In the genomic region with DNA sequence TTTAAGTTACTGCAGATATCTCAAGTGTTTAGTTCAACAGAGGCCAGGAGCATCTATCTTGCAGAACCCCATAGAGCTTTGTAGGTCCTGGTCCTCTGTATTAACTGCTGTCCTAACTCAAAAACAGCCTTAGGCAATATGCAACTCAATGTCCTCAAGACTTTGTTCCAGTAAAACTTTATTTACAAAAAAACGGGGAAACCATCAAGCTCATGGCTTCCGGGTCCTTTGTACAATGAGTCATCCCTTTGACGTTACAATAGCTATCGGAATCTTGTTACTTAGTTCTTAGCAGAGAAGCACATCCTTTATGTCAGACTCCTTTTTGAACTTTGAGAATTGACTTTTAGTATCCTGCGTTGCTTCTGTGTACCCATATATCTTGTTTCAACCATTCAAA, we compare ENCODE assay signal across 17 mouse cellular contexts.
DNase-seq lines count a peak whose midpoint lies in the region; ATAC-seq and TF ChIP-seq lines count a peak whose summit lies in the region.
"Had no signal": no experiment of that assay in that cellular context is flagged by ENCODE, and none has a peak within 500 bp of the region (broad histone marks: within the 10 kb centered on the region; RNA-seq: fewer than 3 reads in every experiment).

No protein-coding gene starts in this region.

- no peak overlapping the region for H3K4me3 ChIP-seq in hindbrain, embryonic 13.5 days
- no peak overlapping the region for H3K4me3 ChIP-seq in hindbrain, embryonic 16.5 days (ENCODE audit: low read length)
- no peak overlapping the region for H3K4me3 ChIP-seq in lung, embryonic 15.5 days
- no peak overlapping the region for H3K4me3 ChIP-seq in limb, embryonic 13.5 days
- H3K4me3 ChIP-seq in stomach, postnatal 0 days (ENCODE audit: low read depth, low read length): no peak overlapping the region
- H3K4me3 ChIP-seq: left cerebral cortex, adult 2 months had no signal

- no peak for TF ChIP-seq EP300 in stomach, postnatal 0 days (optimal IDR thresholded peaks at IDR 0.05)

- H3K27me3 ChIP-seq in hindbrain, embryonic 13.5 days: no peaks in the 10 kb centered on the region
- no peaks in the 10 kb centered on the region for H3K27me3 ChIP-seq in hindbrain, embryonic 16.5 days (replicated peaks; ENCODE audit: control insufficient read depth, insufficient read depth, low read length)
- no peaks in the 10 kb centered on the region for H3K27me3 ChIP-seq in lung, embryonic 15.5 days
- H3K27me3 ChIP-seq in limb, embryonic 13.5 days: no peaks in the 10 kb centered on the region
- H3K27me3 ChIP-seq in stomach, postnatal 0 days (ENCODE audit: control insufficient read depth, insufficient read depth, low read length): no peaks in the 10 kb centered on the region

- H3K9me3 ChIP-seq in hindbrain, embryonic 13.5 days: no peaks in the 10 kb centered on the region
- H3K9me3 ChIP-seq in hindbrain, embryonic 16.5 days (ENCODE audit: control insufficient read depth, low read length): no peaks in the 10 kb centered on the region
- no peaks in the 10 kb centered on the region for H3K9me3 ChIP-seq in lung, embryonic 15.5 days
- H3K9me3 ChIP-seq in limb, embryonic 13.5 days: no peaks in the 10 kb centered on the region
- no peaks in the 10 kb centered on the region for H3K9me3 ChIP-seq in stomach, postnatal 0 days (ENCODE audit: control insufficient read depth, low read length)

- no peak overlapping the region for H3K9ac ChIP-seq in hindbrain, embryonic 13.5 days
- no peak overlapping the region for H3K9ac ChIP-seq in hindbrain, embryonic 16.5 days (ENCODE audit: low read depth, low read length)
- H3K9ac ChIP-seq in lung, embryonic 15.5 days: no peak overlapping the region
- no peak overlapping the region for H3K9ac ChIP-seq in limb, embryonic 13.5 days
- no peak overlapping the region for H3K9ac ChIP-seq in stomach, postnatal 0 days (ENCODE audit: low read length)

- peaks cover 35% of the 10 kb centered on the region for H3K4me1 ChIP-seq in hindbrain, embryonic 13.5 days (replicated peaks)
- peaks cover 9% of the 10 kb centered on the region for H3K4me1 ChIP-seq in hindbrain, embryonic 16.5 days (ENCODE audit: control insufficient read depth, insufficient read depth, low read depth, low read length)
- H3K4me1 ChIP-seq in lung, embryonic 15.5 days: peaks cover 13% of the 10 kb centered on the region
- peaks cover 36% of the 10 kb centered on the region for H3K4me1 ChIP-seq in limb, embryonic 13.5 days
- H3K4me1 ChIP-seq in stomach, postnatal 0 days (replicated peaks; ENCODE audit: control insufficient read depth, insufficient read depth): no peaks in the 10 kb centered on the region

- H3K36me3 ChIP-seq in hindbrain, embryonic 13.5 days: no peaks in the 10 kb centered on the region
- no peaks in the 10 kb centered on the region for H3K36me3 ChIP-seq in hindbrain, embryonic 16.5 days (ENCODE audit: control insufficient read depth, insufficient read depth, low read length)
- no peaks in the 10 kb centered on the region for H3K36me3 ChIP-seq in lung, embryonic 15.5 days
- no peaks in the 10 kb centered on the region for H3K36me3 ChIP-seq in limb, embryonic 13.5 days
- H3K36me3 ChIP-seq in stomach, postnatal 0 days (ENCODE audit: control insufficient read depth, insufficient read depth, low read length): no peaks in the 10 kb centered on the region

- no peak for TF ChIP-seq CTCF in stomach, postnatal 0 days (IDR thresholded peaks at IDR 0.05; ENCODE audit: low read depth)

- DNase-seq in lung, postnatal 14 days: no peak
- no peak for DNase-seq in stomach, postnatal 0 days (ENCODE audit: low spot score)
- no peak for DNase-seq in adrenal gland, adult 2 months
- DNase-seq: adrenal gland, postnatal 14 days; cerebellum, adult 11-12 months; cerebellum, postnatal 25 days; kidney, adult 9 months; lung, adult 18-20 months; right cerebral cortex, postnatal 14 days; thymus, postnatal 36 days had no signal

- 84% methylated on average over 5 of the region's 5 CpGs for WGBS in hindbrain, embryonic 13.5 days
- WGBS in hindbrain, embryonic 16.5 days: 80% methylated on average over 5 of the region's 5 CpGs
- 42% methylated on average over 5 of the region's 5 CpGs for WGBS in lung, embryonic 15.5 days
- 77% methylated on average over 5 of the region's 5 CpGs for WGBS in limb, embryonic 13.5 days
- WGBS in stomach, postnatal 0 days: 42% methylated on average over 5 of the region's 5 CpGs

- peak overlapping the region; percentile 78 for H3K27ac ChIP-seq in hindbrain, embryonic 13.5 days
- no peak overlapping the region for H3K27ac ChIP-seq in hindbrain, embryonic 16.5 days (ENCODE audit: low read depth, low read length)
- H3K27ac ChIP-seq in lung, embryonic 15.5 days: peak overlapping the region; percentile 60
- H3K27ac ChIP-seq in limb, embryonic 13.5 days: peak overlapping the region; percentile 77
- H3K27ac ChIP-seq in stomach, postnatal 0 days (replicated peaks): 0 out of 2 replicates have a peak overlapping the region, but pooled peaks have one; percentile 8
- H3K27ac ChIP-seq: left cerebral cortex, adult 2 months had no signal

- no peak for ATAC-seq in hindbrain, embryonic 13.5 days (ENCODE audit: low FRiP score)
- no peak for ATAC-seq in hindbrain, embryonic 16.5 days
- no peak for ATAC-seq in lung, embryonic 15.5 days (ENCODE audit: borderline replicate concordance, extremely low read depth, low FRiP score, low TSS enrichment)
- ATAC-seq in limb, embryonic 13.5 days (ENCODE audit: low FRiP score, low read depth): no peak
- ATAC-seq in stomach, postnatal 0 days (ENCODE audit: low FRiP score, low TSS enrichment): no peak
- ATAC-seq: forebrain, embryonic 16.5 days; midbrain, embryonic 16.5 days had no signal

- no peak overlapping the region for H3K4me2 ChIP-seq in hindbrain, embryonic 13.5 days
- H3K4me2 ChIP-seq in hindbrain, embryonic 16.5 days (ENCODE audit: low read length): no peak overlapping the region
- 0 out of 2 replicates have a peak overlapping the region, but pooled peaks have one; percentile 26 for H3K4me2 ChIP-seq in lung, embryonic 15.5 days
- no peak overlapping the region for H3K4me2 ChIP-seq in limb, embryonic 13.5 days (replicated peaks)
- H3K4me2 ChIP-seq in stomach, postnatal 0 days (replicated peaks; ENCODE audit: low read depth): no peak overlapping the region
